Mouse (Mus musculus) R1 (cell line): ENCODE measurements around the gene Gm17359.

Experiments
- DNase-seq: peaks from one replicate; pipeline ENCODE4 v3.0.0-alpha.2; 2018; ENCODE audit warnings: low read depth, low spot score

Gene Gm17359

DNA sequence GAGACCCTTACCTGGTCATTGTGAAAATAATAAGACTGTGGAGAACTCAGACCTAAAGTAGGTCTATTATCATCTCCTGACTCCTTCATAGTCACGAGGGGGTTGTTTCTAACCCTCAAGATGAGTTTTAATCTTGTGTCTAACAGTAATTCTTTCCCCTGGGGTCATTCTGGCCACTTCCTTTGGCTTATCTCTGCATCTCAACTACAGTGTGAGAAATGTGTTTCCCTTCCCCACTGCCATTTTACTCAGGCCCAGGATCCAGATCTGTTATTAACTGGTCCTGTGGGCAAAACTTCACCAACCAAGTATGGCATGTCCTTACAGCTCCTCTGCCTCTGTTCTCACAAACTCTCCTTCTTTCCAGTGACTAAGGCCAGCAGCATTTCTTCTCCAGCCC is 12.8 kb downstream of the Gm17359 start:
- DNase-seq = no peak

- DNase-seq = no peak
Measured at GRCm38 (mm10) chr3:79358721-79359120, 22.3 kb downstream of the Gm17359 start.

DNA sequence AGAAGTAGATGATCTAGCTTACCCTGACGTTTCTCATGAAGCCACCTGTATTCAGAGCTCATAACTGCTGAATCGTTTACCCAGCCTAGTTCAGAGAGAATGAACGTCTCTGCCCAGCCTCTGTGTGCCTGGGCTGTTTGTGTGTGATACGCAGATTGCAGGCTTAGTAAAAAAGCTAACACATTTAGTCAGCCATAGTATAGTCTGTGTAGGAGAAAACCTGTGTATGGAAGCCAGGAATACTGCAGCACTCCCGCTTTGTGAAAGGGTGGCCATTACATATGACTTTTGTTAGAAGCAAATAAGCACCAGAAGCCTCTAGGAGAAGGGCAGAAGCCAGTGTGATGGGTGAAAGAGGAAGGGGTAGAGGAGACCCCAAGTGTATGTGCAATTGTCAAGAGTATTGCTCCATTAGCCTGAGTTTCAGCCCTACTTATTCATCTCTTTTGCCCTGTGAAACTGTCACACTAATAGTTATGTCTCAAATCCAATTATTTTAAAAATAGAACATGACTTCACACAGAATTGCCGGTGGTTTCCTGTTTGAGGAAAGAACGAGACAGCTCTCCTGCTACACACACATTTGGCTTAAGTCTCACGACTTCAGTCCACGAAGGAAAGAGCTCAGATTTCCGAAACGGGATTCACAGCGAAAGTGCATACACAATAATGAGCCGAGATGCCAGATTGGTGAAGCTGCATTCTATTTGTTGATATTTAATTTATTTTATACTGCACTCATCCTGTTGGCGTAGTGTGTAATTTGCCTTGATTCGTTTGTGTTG is 24.0 kb downstream of the Gm17359 start:
- DNase-seq = no peak

DNA sequence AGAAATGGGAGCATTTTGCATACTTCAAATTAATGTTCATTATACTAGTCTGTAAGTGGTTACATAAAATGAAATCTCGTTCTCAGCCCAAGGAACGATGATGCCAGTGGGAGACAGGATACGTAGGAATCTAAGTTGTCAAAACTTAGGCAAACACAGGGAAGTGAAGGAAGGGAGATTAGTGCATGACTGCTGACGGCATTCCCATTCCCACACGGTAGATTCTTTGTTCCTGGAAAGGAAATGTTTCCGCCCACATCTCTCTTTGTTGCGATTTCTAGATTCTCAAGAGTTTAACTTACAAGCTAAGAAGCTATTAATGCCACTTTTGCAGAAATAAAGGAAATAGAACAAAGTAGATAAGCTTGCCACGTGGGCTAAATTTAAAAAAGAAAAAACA is 29.6 kb downstream of the Gm17359 start:
- DNase-seq = no peak

- no peak for DNase-seq
Measured at GRCm38 (mm10) chr3:79368306-79368705, 31.8 kb downstream of the Gm17359 start.

- DNase-seq = no peak
Measured at GRCm38 (mm10) chr3:79370385-79370929, 34.0 kb downstream of the Gm17359 start.

GRCm38 (mm10) chr3:79371506-79372195 is 35.2 kb downstream of the Gm17359 start:
- no peak for DNase-seq

DNA sequence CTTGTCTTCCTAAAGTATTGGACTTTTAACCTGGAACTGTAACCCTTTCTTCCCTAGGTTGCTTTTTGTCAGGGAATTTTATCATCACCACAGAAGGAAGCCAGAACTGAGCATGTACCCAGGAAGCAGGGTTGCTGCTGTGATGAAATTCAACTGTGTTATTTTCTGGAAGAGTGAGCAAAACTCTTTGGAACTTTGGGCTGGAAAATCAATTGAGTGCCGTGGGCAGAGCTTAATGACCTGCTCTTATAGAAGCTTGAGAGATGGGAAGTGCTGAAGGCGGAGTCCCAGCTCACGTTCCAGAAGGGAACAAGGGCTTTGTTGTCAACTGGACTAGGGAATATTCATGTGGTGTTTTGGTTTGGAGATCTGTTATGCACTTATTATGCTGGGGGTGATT is 37.5 kb downstream of the Gm17359 start:
- DNase-seq = no peak

DNA sequence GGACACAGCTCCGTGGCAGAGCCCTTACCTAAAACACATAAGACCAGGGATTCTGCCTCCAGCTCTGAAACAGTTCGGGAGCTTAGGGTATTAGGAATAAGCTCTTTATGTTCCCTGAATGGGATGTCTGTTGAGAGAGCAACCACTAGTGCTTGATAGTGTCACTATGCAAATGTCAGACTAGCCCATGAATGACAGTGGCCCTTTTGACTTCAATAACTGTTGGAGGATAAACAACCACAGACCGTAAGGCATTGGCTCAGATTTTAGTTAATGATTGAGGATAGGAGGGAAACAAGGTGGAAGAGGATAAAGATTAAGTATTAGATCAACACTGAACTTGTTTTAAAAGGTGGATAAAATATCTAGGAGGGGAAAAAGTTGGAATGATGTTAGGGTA is 41.6 kb downstream of the Gm17359 start:
- no peak for DNase-seq

DNA sequence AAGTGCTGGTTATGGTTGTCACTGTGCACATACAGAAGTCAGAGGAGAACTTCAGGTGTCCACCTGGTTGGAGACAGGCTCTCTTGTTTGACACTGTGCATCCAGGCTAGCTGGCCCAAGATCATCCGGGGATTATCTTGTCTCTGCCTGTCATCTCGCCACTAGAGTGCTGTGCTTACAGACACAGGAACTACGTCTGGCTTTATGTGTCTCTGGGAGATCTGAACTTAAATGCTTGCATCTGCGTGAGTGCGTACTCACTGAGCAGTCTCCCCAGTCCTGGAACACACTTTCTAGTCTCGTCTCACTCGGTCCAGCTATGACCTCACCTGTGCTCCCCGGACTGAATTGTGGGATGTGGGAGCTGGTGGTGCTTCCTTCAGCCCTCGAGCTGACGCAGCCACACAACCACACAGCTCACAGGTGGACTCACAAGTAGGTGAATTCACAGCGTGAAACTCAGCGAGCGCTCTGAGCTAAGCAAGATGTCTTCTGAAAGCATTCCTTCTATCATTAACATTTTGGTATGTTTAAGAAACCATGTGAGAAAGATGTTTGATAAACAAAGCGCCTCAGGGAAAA is 42.9 kb downstream of the Gm17359 start:
- no peak for DNase-seq

DNA sequence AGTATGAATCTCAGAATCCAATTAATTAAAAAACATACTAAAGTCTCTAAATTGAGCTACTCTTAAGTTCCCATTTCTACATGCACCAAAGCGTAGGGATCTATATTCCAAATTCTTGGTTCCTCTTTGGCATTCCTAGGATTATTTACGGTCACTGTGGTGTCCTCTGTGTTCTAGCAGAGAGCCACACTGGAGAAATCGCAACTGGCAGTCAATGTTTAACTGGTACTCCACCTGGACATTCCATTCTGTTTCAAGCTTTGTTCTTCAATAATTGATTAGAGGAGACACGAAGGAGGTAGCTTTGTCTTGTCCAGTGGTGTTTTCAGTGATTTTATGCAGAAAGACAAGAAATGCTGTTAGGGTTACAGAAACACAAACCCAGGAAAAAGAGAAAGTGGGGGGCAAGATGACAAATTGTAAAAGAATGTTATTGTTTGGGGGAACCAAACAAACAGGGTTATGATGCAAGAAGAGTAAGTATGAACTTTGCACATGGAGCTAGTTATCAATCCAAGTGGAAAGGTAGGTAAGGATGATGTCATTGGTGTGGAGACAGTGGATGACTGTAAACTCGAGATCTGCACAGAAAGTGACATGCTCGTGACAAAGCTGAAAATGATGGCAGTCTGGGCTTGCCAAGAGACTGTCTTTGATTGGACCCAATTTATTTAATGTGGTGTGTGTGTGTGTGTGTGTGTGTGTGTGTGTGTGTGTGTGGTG is 43.6 kb downstream of the Gm17359 start:
- no peak for DNase-seq

DNA sequence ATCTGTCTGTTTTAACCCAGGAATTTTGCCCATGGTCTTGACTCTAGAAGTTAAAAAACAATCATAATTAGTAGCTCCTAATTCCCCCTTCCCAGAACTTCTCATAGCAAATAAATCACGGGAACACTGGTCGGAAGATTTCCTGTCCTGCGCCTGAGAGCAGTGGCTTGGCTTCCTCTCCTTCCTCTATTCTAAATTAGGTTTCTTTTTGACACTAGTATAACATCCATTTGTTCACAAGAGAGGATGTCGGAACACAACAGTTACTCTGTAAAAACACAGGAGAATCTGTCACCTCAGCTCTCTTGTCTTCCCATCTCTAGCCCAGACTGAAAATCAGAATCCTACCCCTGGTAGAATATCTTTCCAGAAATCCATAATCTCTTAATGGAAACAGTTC is 44.9 kb downstream of the Gm17359 start:
- DNase-seq = no peak

GRCm38 (mm10) chr3:79385434-79386029 is 49.1 kb downstream of the Gm17359 start:
- DNase-seq = peak; percentile 51

- no peak for DNase-seq
Measured at GRCm38 (mm10) chr3:79389081-79389480, 52.6 kb downstream of the Gm17359 start.

DNA sequence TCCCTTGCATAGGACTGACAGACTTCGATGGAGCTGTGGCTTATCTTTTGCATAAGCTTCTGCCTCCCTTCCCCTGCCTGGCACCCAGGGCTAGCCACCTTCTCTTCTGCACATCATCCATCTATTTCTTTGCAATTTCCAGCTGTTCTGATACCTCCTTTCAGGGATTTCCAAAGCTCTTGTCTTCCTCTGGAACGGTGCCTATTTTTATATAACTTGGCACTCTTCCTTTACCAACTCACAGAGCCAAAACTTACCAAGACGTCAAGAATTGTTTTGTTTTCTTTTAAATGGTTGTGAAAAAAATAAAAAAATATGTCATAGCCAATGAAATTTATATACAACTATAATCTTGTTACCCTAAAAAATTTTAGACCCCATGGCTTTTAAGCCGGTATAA is 64.1 kb downstream of the Gm17359 start:
- no peak for DNase-seq

DNA sequence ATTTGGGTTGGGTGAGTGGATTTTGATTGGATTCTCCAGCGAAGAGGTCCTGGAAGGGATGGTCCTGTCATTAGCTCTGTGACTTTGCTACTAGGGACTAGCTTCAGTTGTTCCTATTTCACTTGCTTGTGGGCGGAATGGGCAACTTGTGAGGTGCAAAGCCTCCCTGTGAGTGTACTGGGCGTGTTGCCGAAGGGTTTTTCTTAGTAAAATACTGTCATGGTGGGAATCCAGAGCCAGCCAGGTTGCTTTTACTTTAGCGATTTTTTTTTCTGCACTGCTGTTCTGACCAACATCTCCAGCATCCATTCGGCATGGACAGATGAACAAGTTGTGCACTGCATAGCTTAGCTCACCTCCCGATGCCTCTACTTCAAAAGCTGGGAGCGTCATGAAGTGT is 65.6 kb downstream of the Gm17359 start:
- no peak for DNase-seq

- DNase-seq = no peak
Measured at GRCm38 (mm10) chr3:79408546-79408945, 72.1 kb downstream of the Gm17359 start.

DNA sequence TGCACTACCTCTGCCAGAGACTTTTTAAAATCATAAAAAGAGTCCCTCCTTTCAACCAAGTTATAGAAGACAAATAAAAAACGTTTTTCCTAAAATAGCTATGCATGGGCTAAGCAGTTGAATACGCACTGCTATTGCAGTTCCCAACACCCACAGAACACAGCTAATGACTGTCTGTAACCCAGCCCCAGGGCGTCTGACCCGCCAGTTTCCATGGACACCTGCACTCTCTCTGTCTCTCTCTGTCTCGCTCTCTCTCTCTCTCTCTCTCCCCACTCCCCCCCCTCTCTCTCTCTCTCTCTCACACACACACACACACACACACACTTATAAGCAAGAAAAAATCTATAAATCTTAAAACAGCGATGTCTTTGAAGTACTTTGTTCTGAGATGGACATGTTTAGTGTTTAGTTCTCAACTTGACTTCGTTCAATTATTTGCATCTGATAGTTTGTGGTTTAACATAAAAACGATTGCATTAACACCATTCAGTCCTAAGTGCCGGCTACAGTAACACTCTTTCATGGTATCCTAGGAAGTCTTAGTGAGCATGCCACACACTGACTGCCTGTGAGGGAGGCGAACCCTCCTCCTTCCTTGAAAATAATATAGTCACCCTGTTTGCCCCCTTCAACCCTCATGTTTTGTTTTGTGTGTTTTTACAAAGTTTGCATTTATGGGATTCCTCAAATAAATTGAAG is 73.6 kb downstream of the Gm17359 start:
- no peak for DNase-seq

DNA sequence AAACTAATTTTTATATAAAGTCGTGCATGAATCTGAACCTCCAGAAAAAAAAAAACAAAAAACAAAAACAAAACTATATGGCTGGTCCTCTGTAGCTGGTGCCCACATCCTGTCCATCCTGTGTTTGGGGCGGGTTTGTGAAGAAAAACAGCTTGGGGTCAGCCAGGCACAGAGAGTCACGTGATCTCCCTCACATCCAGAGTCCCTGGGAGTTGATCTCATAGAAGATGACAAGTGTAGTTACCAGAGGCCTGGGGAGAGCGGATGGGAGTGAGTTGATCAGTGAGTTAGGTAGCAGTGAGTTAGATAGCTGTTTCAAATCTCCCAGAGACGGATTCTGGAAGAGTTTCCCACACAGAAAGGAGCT is 74.2 kb downstream of the Gm17359 start:
- no peak for DNase-seq

- DNase-seq = no peak
Measured at GRCm38 (mm10) chr3:79411666-79412065, 75.2 kb downstream of the Gm17359 start.

GRCm38 (mm10) chr3:79413492-79413891 is 77.0 kb downstream of the Gm17359 start:
- no peak for DNase-seq
